Mouse (Mus musculus) heart, postnatal 0 days (tissue): ENCODE measurements around the gene Ptprm.

Experiments
- CTCF ChIP-seq: IDR thresholded peaks from 2 replicates; pipeline ENCODE4 v1.5.1; 2016; ENCODE audit warnings: antibody characterized with exemption, control low read depth, low read depth
- EP300 ChIP-seq: IDR thresholded peaks from 2 replicates; pipeline ENCODE4 v1.6.1; 2016; ENCODE audit warnings: antibody characterized with exemption, low read depth

GRCm38 (mm10) chr17:67084093-67084492 is 270.2 kb downstream of the Ptprm start:
- no peak for TF ChIP-seq CTCF
- no peak for TF ChIP-seq EP300
